9 mouse cellular contexts compared by ENCODE assay signal in the genomic region with DNA sequence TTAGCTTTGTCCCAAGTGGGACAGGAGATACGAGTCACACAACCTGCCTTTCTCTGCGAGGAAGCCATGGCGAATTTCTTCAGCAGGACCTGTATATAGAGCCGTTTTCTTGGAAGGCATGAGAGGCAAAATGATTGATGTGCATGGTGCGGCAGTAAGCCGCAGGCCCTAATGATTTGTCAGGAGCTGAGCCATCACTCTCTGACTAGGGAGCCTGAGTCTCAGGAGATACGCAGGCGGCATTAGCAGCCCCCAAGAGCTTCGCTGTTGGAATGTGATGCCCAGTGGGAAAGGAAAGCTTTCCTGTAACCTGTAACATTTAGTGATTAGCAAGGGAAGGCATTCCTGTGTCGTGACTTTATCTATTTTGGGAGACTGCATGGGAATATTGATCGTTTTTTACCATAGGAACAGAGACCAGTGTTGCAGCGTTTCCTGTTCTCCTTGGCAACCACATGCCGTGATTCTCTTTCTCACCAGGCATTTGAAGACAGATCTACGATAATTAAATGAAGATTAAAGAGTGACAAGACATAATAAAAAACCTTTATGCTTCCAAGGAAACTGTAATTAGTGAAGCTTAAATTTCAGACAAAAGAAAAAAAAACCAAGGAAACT.
DNase-seq lines count a peak whose midpoint lies in the region; ATAC-seq lines count a peak whose summit lies in the region.
"Had no signal": no experiment of that assay in that cellular context is flagged by ENCODE, and none has a peak within 500 bp of the region (broad histone marks: within the 10 kb centered on the region; RNA-seq: fewer than 3 reads in every experiment).

No protein-coding gene starts in this region.

- H3K4me2 ChIP-seq in heart, embryonic 12.5 days: peak overlapping the region; percentile 13; the same call in 1 of the 2 replicates
- H3K4me2 ChIP-seq in forebrain, embryonic 13.5 days: peak overlapping the region; percentile 58
- peak overlapping the region; percentile 48 for H3K4me2 ChIP-seq in neural tube, embryonic 15.5 days

- H3K4me1 ChIP-seq in heart, embryonic 12.5 days (replicated peaks): no peaks in the 10 kb centered on the region
- peaks cover 6% of the 10 kb centered on the region for H3K4me1 ChIP-seq in forebrain, embryonic 13.5 days
- peaks cover 6% of the 10 kb centered on the region; the same call in 1 of the 2 replicates for H3K4me1 ChIP-seq in neural tube, embryonic 15.5 days

- H3K9ac ChIP-seq in heart, embryonic 12.5 days: no peak overlapping the region
- peak overlapping the region; percentile 51 for H3K9ac ChIP-seq in forebrain, embryonic 13.5 days
- H3K9ac ChIP-seq in neural tube, embryonic 15.5 days (replicated peaks): no peak overlapping the region
- H3K9ac ChIP-seq: liver, postnatal 0 days had no signal

- H3K27me3 ChIP-seq in heart, embryonic 12.5 days (replicated peaks): no peaks in the 10 kb centered on the region
- no peaks in the 10 kb centered on the region for H3K27me3 ChIP-seq in forebrain, embryonic 13.5 days
- no peaks in the 10 kb centered on the region for H3K27me3 ChIP-seq in neural tube, embryonic 15.5 days (replicated peaks)

- intact Hi-C loops in heart, postnatal 25 days (cut with DNase I): no loop called here

- H3K36me3 ChIP-seq in heart, embryonic 12.5 days: no peaks in the 10 kb centered on the region
- no peaks in the 10 kb centered on the region for H3K36me3 ChIP-seq in forebrain, embryonic 13.5 days (ENCODE audit: poor library complexity, severe bottlenecking)
- H3K36me3 ChIP-seq in neural tube, embryonic 15.5 days: no peaks in the 10 kb centered on the region

- no peak for DNase-seq in heart, postnatal 25 days (ENCODE audit: low spot score)
- peak; percentile 5 to 7 for DNase-seq in layer of hippocampus, adult 8-10 months (ENCODE audit: low spot score in 2 of 2)
- no peak for DNase-seq in ovary, adult 18-20 months (ENCODE audit: low spot score)
- no peak for DNase-seq in adrenal gland, postnatal 25 days
- DNase-seq: liver, postnatal 0 days had no signal

- no peak for ATAC-seq in heart, embryonic 12.5 days (ENCODE audit: insufficient number of reproducible peaks, low FRiP score)
- ATAC-seq in forebrain, embryonic 13.5 days: peak; percentile 83
- peak; percentile 89 for ATAC-seq in neural tube, embryonic 15.5 days (ENCODE audit: low FRiP score)
- ATAC-seq in granulocyte monocyte progenitor cell, adult 5-6 weeks (replicated peaks; ENCODE audit: poor library complexity, severe bottlenecking): no peak
- ATAC-seq: liver, postnatal 0 days had no signal

- no peaks in the 10 kb centered on the region for H3K9me3 ChIP-seq in heart, embryonic 12.5 days (replicated peaks)
- H3K9me3 ChIP-seq in forebrain, embryonic 13.5 days (replicated peaks): no peaks in the 10 kb centered on the region
- no peaks in the 10 kb centered on the region for H3K9me3 ChIP-seq in neural tube, embryonic 15.5 days (replicated peaks)

- no peak overlapping the region for H3K4me3 ChIP-seq in heart, embryonic 12.5 days
- peak overlapping the region; percentile 29 for H3K4me3 ChIP-seq in forebrain, embryonic 13.5 days
- H3K4me3 ChIP-seq in neural tube, embryonic 15.5 days (replicated peaks): peak overlapping the region; percentile 23; the same call in 1 of the 2 replicates

- 48% methylated on average over 14 of the region's 14 CpGs for WGBS in heart, embryonic 12.5 days
- 17% methylated on average over 14 of the region's 14 CpGs for WGBS in forebrain, embryonic 13.5 days
- WGBS in neural tube, embryonic 15.5 days: 31% methylated on average over 14 of the region's 14 CpGs

- no peak overlapping the region for H3K27ac ChIP-seq in heart, embryonic 12.5 days (ENCODE audit: poor library complexity, severe bottlenecking)
- 0 out of 2 replicates have a peak overlapping the region, but pooled peaks have one; percentile 32 for H3K27ac ChIP-seq in forebrain, embryonic 13.5 days
- H3K27ac ChIP-seq in neural tube, embryonic 15.5 days (replicated peaks): peak overlapping the region; percentile 23

Comparison
In these comparisons a context has a peak if more than half of its experiments do, and no peak if none do; other contexts are left out.
1. ATAC-seq: peak in forebrain, embryonic 13.5 days (single experiment) and neural tube, embryonic 15.5 days (single experiment); none in heart, embryonic 12.5 days (single experiment) and granulocyte monocyte progenitor cell, adult 5-6 weeks (single experiment).
2. DNase-seq: peak in layer of hippocampus, adult 8-10 months (2 of 2); none in heart, postnatal 25 days (single experiment), ovary, adult 18-20 months (single experiment) and adrenal gland, postnatal 25 days (single experiment).
3. Peak in every context shown above with its lines, with median percentiles within 50 percentile points of each other: H3K4me2 ChIP-seq.